Mouse (Mus musculus) liver, embryonic 14.5 days (tissue): Measurements from ENCODE around the gene Evx1. TPM values are rescaled to one million over a fixed set of nuclear protein-coding genes. Genes with fewer than 3 reads are reported as not detected.

Experiments
- ATAC-seq: fragments of 200-750 bp; cut with Nextera tagmentation; 2 replicates; pipeline ENCODE4 v1.8.0; 2017; ENCODE audit warnings: moderate number of reproducible peaks, mild to moderate bottlenecking, moderate library complexity; ENCODE audit not compliant: insufficient read depth
- DNase-seq, 3 experiments: peaks; one replicate each; pipeline ENCODE4 v3.0.0-alpha.2; 2012 to 2013; ENCODE audit warnings: low read depth in 3 of 3, low spot score in 3 of 3
- H3K27ac ChIP-seq: fragments of 300-500 bp; sonication (generic); 2 replicates; pipeline ENCODE4 v1.5.1; 2014; ENCODE audit warnings: moderate library complexity, mild to moderate bottlenecking, control low read depth, inconsistent platforms
- H3K27me3 ChIP-seq: fragments of 300-500 bp; sonication (generic); 2 replicates; pipeline ENCODE4 v1.6.1; 2014; ENCODE audit warnings: mild to moderate bottlenecking, low read length, moderate library complexity; ENCODE audit not compliant: control insufficient read depth, insufficient read depth
- H3K36me3 ChIP-seq: fragments of 300-500 bp; sonication (generic); replicated peaks from 2 replicates; pipeline ENCODE4 v1.6.1; 2014; ENCODE audit warnings: low read depth; ENCODE audit not compliant: control insufficient read depth, insufficient read depth
- H3K4me1 ChIP-seq, 2 experiments: fragments of 200-500 bp in 1 of 2; fragments of 300-500 bp in 1 of 2; sonication (generic) in 1 of 2; replicated peaks; 2 replicates each; pipeline ENCODE4 v1.6.1; 2012 to 2014; ENCODE audit warnings: antibody characterized with exemption in 1 of 2, inconsistent platforms in 1 of 2, low read length in 1 of 2; ENCODE audit not compliant: control insufficient read depth in 2 of 2, insufficient read depth in 2 of 2
- H3K4me2 ChIP-seq: fragments of 300-500 bp; sonication (generic); 2 replicates; pipeline ENCODE4 v1.6.1; 2014; ENCODE audit warnings: low read depth, mild to moderate bottlenecking, control low read depth, moderate library complexity
- H3K4me3 ChIP-seq, 2 experiments: fragments of 200-500 bp in 1 of 2; fragments of 300-500 bp in 1 of 2; sonication (generic) in 1 of 2; 2 replicates each; pipeline ENCODE4 v1.5.1; 2012 to 2014; ENCODE audit warnings: low read depth in 2 of 2, low read length in 2 of 2, mild to moderate bottlenecking in 2 of 2, control low read depth in 1 of 2, inconsistent platforms in 1 of 2, moderate library complexity in 1 of 2; ENCODE audit not compliant: insufficient read depth in 1 of 2
- H3K9ac ChIP-seq: fragments of 300-500 bp; sonication (generic); replicated peaks from 2 replicates; pipeline ENCODE4 v1.6.1; 2014; ENCODE audit warnings: mild to moderate bottlenecking, control low read depth, moderate library complexity
- H3K9me3 ChIP-seq: fragments of 300-500 bp; sonication (generic); 2 replicates; pipeline ENCODE4 v1.6.1; 2016; ENCODE audit warnings: low read length, mixed read lengths; ENCODE audit not compliant: control insufficient read depth
- CTCF ChIP-seq: IDR thresholded peaks from 2 replicates; pipeline ENCODE4 v1.5.1; 2016; ENCODE audit warnings: antibody characterized with exemption, low read depth, control low read depth
- EP300 ChIP-seq: IDR thresholded peaks from 2 replicates; pipeline ENCODE4 v1.6.1; 2016; ENCODE audit warnings: antibody characterized with exemption, low read depth
- WGBS: fragments of 180-500 bp; shearing (Covaris S2); extraction: QIAGEN DNeasy Blood & Tissue Kit; methylation state at CpG from one replicate; pipeline ENCODE4 v1.1.7; 2014; ENCODE audit not compliant: insufficient replicate concordance; 5-methylcytosine and 5-hydroxymethylcytosine counted together
- polyA plus RNA-seq, 2 experiments: library from polyadenylated mRNA; depleted of rRNA in 1 of 2; stranded (reverse) in 1 of 2; unstranded in 1 of 2; fragments of >200 nt; fragmentation: Nextera tagmentation in 1 of 2; extraction: Ambion mirVana in 1 of 2; gene quantifications; 2 replicates each; pipeline versions ENCODE4 v1.2.1 to v1.2.3; 2012 to 2014

Evx1 gene
- polyA plus RNA-seq, 2 experiments: not detected

DNA sequence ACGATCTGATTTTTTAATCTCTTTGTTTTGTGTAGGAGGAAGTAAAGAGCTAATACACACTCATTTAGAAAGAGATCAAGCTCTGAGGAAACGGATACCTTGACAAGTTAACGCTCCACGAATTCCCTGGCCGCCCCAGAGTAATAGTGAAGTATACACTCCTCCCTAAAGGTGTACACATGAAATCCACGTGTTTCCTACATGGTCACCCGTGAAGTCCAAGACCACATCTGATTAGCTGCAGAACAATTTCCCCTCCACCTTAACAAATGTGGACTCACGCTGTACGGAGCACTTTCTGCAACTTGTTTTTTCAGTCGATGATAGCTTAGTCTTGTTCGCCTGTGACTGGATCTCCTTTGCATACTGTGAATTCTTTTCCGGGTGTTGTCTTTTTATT is 23.1 kb upstream of the Evx1 start:
- no peaks in the 10 kb centered on the region for H3K36me3 ChIP-seq
- no peak overlapping the region for H3K4me3 ChIP-seq
- H3K27ac ChIP-seq: no peak overlapping the region
- no peaks in the 10 kb centered on the region for H3K9me3 ChIP-seq
- no peak overlapping the region for H3K9ac ChIP-seq
- DNase-seq: no peak
- ATAC-seq: no peak
- WGBS: 15% methylated on average over 12 of the region's 12 CpGs
- TF ChIP-seq EP300 (no peak), CTCF (no peak)
- peaks cover 36% of the 10 kb centered on the region for H3K27me3 ChIP-seq
- no peaks in the 10 kb centered on the region for H3K4me1 ChIP-seq
- no peak overlapping the region for H3K4me2 ChIP-seq

DNA sequence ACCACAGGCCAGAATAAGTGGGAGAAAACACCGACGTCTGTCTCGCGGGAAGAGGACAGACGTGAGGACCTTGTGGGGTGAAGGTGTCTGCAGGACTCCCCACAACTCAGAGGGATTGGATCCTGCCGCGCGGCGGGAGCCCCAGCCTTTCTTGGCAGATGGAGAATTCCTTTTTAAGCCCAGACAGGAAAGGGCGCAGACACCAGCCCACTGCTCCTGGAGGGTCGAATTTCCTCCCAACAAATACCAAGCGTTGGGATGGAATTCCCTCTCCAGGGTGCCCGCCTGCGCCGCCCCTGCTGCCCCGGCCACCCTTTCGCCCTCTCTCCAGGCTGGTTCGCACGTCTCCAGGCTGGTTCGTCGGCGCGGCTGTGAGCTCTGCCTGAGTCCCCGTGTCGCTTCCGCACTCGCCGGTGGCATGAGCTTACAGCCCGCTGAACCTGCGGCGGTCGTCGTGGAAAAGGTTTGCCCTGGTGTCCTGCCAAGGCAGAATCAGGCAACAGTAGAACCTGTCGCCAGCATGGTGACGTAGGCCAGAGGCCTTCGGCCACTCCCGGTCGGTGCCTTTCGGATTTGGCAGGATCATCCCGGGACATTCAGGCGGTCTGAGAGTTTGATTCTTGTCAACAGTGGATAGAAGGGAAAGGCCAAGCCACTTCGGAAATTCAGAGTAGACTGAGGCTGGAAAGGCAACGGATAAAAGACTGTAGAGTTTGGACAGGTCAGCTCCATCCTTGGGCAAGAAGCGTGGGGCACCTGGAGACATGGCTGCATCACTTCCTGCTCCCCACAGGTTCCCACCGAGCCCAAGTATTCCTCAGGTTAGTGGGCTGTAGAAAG is 22.1 kb upstream of the Evx1 start:
- DNase-seq (no peak), ATAC-seq (no peak)
- H3K36me3 ChIP-seq: no peaks in the 10 kb centered on the region
- no peak overlapping the region for H3K4me3 ChIP-seq
- no peak overlapping the region for H3K9ac ChIP-seq
- no peaks in the 10 kb centered on the region for H3K9me3 ChIP-seq
- H3K27me3 ChIP-seq: peaks cover 36% of the 10 kb centered on the region
- peak overlapping the region; percentile 9; the same call in 1 of the 2 replicates for H3K4me2 ChIP-seq
- H3K27ac ChIP-seq: no peak overlapping the region
- no peak for TF ChIP-seq EP300
- no peak for TF ChIP-seq CTCF
- WGBS: 3% methylated on average over 45 of the region's 45 CpGs
- H3K4me1 ChIP-seq: no peaks in the 10 kb centered on the region

DNA sequence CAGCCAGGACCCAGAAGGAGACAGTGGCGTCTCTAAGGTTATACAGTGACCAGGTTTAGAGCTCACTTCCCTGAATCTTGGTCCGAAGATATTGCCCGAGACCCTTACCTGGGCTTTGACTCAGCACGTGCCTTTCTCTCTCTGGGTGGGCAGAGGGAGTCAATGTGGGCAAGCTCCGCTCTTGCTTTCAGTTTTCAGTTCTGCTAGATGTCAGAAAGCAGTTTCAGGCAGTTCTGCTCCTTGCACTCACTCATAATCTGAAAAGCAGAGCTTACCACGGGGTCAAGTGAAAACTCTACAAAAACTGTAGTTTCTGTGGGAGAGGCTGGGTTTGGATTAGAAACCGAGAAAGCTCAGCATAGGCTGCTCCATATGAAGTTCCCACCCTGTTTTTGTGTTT is 21.0 kb upstream of the Evx1 start:
- Histone ChIP-seq H3K4me1 (no peaks in the 10 kb centered on the region), H3K9me3 (no peaks in the 10 kb centered on the region), H3K4me2 (no peak overlapping the region), H3K4me3 (no peak overlapping the region), H3K9ac (no peak overlapping the region), H3K27me3 (peaks cover 36% of the 10 kb centered on the region), H3K36me3 (no peaks in the 10 kb centered on the region), H3K27ac (no peak overlapping the region)
- TF ChIP-seq EP300: no peak
- no peak for TF ChIP-seq CTCF
- 44% methylated on average over 7 of the region's 7 CpGs for WGBS
- ATAC-seq: no peak
- no peak for DNase-seq

DNA sequence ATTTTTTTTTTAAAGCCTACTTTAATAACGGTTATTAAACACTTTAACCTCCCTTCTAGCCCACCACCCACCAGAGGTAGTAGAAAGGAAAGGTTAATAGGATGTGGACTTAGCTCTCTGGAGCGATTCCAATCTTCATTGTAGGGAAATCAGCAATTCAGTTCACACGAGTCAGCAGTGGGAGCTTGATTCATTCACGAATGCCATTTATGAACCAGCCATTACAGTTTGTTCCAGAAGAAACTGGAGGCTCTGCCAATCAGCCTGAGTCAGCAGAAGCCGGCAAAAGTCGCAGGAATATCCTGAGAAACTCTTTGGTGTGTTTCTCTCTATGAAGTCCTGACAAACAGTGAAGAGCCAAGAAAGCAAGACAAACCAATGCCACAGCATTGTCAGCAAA is 18.7 kb upstream of the Evx1 start:
- no peak overlapping the region for H3K27ac ChIP-seq
- DNase-seq (no peak), ATAC-seq (no peak)
- no peaks in the 10 kb centered on the region for H3K9me3 ChIP-seq
- TF ChIP-seq CTCF: no peak
- TF ChIP-seq EP300: no peak
- WGBS: 53% methylated on average over 6 of the region's 6 CpGs
- H3K4me1 ChIP-seq: no peaks in the 10 kb centered on the region
- no peaks in the 10 kb centered on the region for H3K36me3 ChIP-seq
- no peak overlapping the region for H3K4me3 ChIP-seq
- no peak overlapping the region for H3K9ac ChIP-seq
- H3K27me3 ChIP-seq: peaks cover 36% of the 10 kb centered on the region
- no peak overlapping the region for H3K4me2 ChIP-seq

DNA sequence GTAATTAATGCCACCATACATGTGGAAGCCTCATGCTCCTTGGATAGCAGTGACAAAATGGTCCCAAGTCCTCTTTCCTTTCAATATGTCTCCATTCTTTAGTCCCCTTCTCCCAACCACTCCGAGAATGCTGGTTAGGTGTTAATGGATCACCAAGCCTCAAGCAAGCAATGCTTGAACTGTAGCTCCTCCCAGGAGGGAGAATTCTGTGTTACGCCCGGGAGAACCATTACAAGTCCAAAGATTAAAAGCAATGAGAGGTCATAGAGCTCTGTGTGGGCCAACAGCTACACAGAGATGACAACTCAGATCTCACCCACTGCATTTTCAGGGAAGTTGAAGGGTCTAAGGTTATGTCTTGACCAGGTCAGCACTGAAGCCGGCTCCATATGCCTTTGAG is 14.8 kb upstream of the Evx1 start:
- Histone ChIP-seq H3K9ac (no peak overlapping the region), H3K9me3 (no peaks in the 10 kb centered on the region), H3K4me1 (no peaks in the 10 kb centered on the region), H3K4me3 (no peak overlapping the region), H3K4me2 (no peak overlapping the region), H3K27me3 (peaks cover under 1% of the 10 kb centered on the region), H3K36me3 (no peaks in the 10 kb centered on the region), H3K27ac (no peak overlapping the region)
- no peak for TF ChIP-seq CTCF
- TF ChIP-seq EP300: no peak
- no peak for ATAC-seq
- DNase-seq: no peak
- WGBS: 53% methylated on average over 4 of the region's 4 CpGs
